Mouse (Mus musculus): ENCODE measurements at regions not wholly inside any gene's neighbourhood (a gene's known extent, or its start where the extent isn't known, plus 50 kb on each side); places are given as distances from the start of the nearest gene placed in this dataset.

- no peak for TF ChIP-seq POLR2A (IDR thresholded peaks at IDR 0.05; ENCODE audit: insufficient read length, low read depth)
- no peak for TF ChIP-seq MYOG (IDR thresholded peaks at IDR 0.05; ENCODE audit: control insufficient read depth in 1 of 3, insufficient read depth in 1 of 3, insufficient read length in 2 of 3, low read depth in 2 of 3)
- no peak for TF ChIP-seq TCF12 (IDR thresholded peaks at IDR 0.05; ENCODE audit: insufficient read depth, poor library complexity, severe bottlenecking)
- TF ChIP-seq REST (IDR thresholded peaks at IDR 0.05; ENCODE audit: insufficient read depth, insufficient read length) = no peak
- TF ChIP-seq MAX (IDR thresholded peaks at IDR 0.05; ENCODE audit: low read depth) = no peak
- no peak for TF ChIP-seq E2F4 (IDR thresholded peaks at IDR 0.05; ENCODE audit: insufficient read depth)
- no peak for TF ChIP-seq USF1 (IDR thresholded peaks at IDR 0.05; ENCODE audit: low read depth)
- no peak for TF ChIP-seq POLR2AphosphoS2 (IDR thresholded peaks at IDR 0.05; ENCODE audit: insufficient read length, low read depth)
Observed at GRCm38 (mm10) chr11:111536040-111536836, 470.3 kb downstream of the Kcnj2 start.
